Mouse (Mus musculus) limb, embryonic 14.5 days (tissue): ENCODE results near the gene Lims1. TPM values are rescaled to one million over a fixed set of nuclear protein-coding genes. Genes with fewer than 3 reads are reported as not detected.
A peak's percentile ranks its signal among the peaks of the same experiment; 100 is the strongest.

Experiments used
- ATAC-seq: fragments of 200-750 bp; cut with Nextera tagmentation; 2 replicates; pipeline ENCODE4 v1.8.0; 2017; ENCODE audit warnings: low read depth, moderate number of reproducible peaks, moderate TSS enrichment; ENCODE audit not compliant: low FRiP score
- DNase-seq: peaks from one replicate; pipeline ENCODE4 v3.0.0-alpha.2; 2015; ENCODE audit warnings: low spot score
- H3K27ac ChIP-seq: fragments of 300-500 bp; sonication (generic); replicated peaks from 2 replicates; pipeline ENCODE4 v1.5.1; 2014; ENCODE audit warnings: low read depth, mild to moderate bottlenecking, low read length, moderate library complexity, mixed read lengths
- H3K27me3 ChIP-seq: fragments of 300-500 bp; sonication (generic); 2 replicates; pipeline ENCODE4 v1.6.1; 2014; ENCODE audit warnings: low read length, mixed read lengths; ENCODE audit not compliant: control insufficient read depth, insufficient read depth
- H3K36me3 ChIP-seq: fragments of 300-500 bp; sonication (generic); 2 replicates; pipeline ENCODE4 v1.6.1; 2014; ENCODE audit warnings: mild to moderate bottlenecking, low read length, moderate library complexity, mixed read lengths; ENCODE audit not compliant: control insufficient read depth, insufficient read depth
- H3K4me1 ChIP-seq: fragments of 300-500 bp; sonication (generic); 2 replicates; pipeline ENCODE4 v1.6.1; 2014; ENCODE audit warnings: antibody characterized with exemption, low read length, mixed read lengths; ENCODE audit not compliant: control insufficient read depth, insufficient read depth
- H3K4me2 ChIP-seq: fragments of 300-500 bp; sonication (generic); replicated peaks from 2 replicates; pipeline ENCODE4 v1.6.1; 2014; ENCODE audit warnings: low read depth, mild to moderate bottlenecking, low read length, moderate library complexity; ENCODE audit not compliant: severe bottlenecking
- H3K4me3 ChIP-seq: fragments of 300-500 bp; sonication (generic); replicated peaks from 2 replicates; pipeline ENCODE4 v1.5.1; 2014; ENCODE audit warnings: low read length
- H3K9ac ChIP-seq: fragments of 300-500 bp; sonication (generic); 2 replicates; pipeline ENCODE4 v1.6.1; 2014; ENCODE audit warnings: mild to moderate bottlenecking, low read depth, low read length, moderate library complexity; ENCODE audit not compliant: severe bottlenecking
- H3K9me3 ChIP-seq: fragments of 300-500 bp; sonication (generic); 2 replicates; pipeline ENCODE4 v1.6.1; 2016; ENCODE audit warnings: low read length; ENCODE audit not compliant: control insufficient read depth
- POLR2A ChIP-seq: fragments of 200-500 bp; IDR thresholded peaks from 2 replicates; pipeline ENCODE4 v1.8.0; 2012; ENCODE audit warnings: inconsistent platforms, mild to moderate bottlenecking, moderate library complexity, borderline replicate concordance; ENCODE audit not compliant: insufficient read depth, insufficient read length; ENCODE audit errors: extremely low read depth
- WGBS: fragments of 180-500 bp; shearing (Covaris S2); extraction: QIAGEN DNeasy Blood & Tissue Kit; methylation state at CpG from one replicate; pipeline ENCODE4 v1.1.7; 2014; 5-methylcytosine and 5-hydroxymethylcytosine counted together
- polyA plus RNA-seq, 2 experiments: library from polyadenylated mRNA; depleted of rRNA in 1 of 2; stranded (reverse) in 1 of 2; unstranded in 1 of 2; fragments of >200 nt; fragmentation: Nextera tagmentation in 1 of 2; extraction: Ambion mirVana in 1 of 2; gene quantifications; 2 replicates each; pipeline versions ENCODE4 v1.2.1 to v1.2.3; 2012 to 2014

Gene Lims1
- polyA plus RNA-seq, 2 experiments = 39.9 to 111 TPM

DNA sequence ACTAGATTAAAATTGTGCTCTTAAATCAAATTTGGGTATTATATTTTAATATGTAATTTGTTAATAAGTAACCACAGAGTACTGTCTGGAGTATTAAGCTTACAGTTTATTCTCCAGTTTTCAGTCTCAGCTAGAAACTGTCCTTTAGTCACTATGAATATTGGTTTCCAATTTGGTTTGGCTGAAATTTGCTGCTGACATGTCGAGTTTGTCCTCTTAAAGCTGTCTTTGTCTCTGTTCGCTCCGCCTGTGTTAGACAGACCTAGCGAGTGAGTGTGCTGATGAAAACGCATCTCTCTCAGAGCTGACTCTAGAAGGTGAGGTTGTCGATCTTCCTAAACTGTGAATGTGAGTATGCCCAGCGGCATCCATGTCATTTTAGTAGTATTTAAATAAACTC, 18.3 kb upstream of the Lims1 start:
- DNase-seq (no peak), ATAC-seq (no peak)
- no peaks in the 10 kb centered on the region for H3K27me3 ChIP-seq
- no peak overlapping the region for H3K4me2 ChIP-seq
- H3K4me3 ChIP-seq = no peak overlapping the region
- H3K4me1 ChIP-seq = no peaks in the 10 kb centered on the region
- no peak for TF ChIP-seq POLR2A
- WGBS = 92% methylated on average over 7 of the region's 7 CpGs
- H3K9ac ChIP-seq = no peak overlapping the region
- H3K27ac ChIP-seq = no peak overlapping the region
- H3K36me3 ChIP-seq = peaks cover 47% of the 10 kb centered on the region
- H3K9me3 ChIP-seq = no peaks in the 10 kb centered on the region

DNA sequence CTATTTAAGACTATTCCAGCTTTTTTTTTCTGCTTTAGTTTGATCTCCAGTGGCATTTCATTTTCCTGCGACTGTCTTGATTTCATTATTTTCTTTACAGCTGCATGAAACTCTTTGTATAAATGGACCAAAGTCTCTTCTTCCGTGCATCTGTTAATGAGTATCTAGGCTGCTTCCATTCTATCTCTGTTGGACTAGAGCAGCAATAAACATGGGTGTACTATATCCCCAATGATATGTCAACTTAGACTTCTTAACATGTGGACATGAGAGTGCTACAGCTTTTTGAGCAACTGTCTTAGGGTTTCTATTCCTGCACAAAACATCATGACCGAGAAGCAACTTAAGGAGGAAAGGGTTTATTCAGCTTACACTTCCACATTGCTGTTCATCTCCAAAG, 16.4 kb upstream of the Lims1 start:
- Histone ChIP-seq H3K27ac (no peak overlapping the region), H3K9ac (no peak overlapping the region), H3K36me3 (peaks cover 50% of the 10 kb centered on the region), H3K4me1 (no peaks in the 10 kb centered on the region), H3K27me3 (no peaks in the 10 kb centered on the region), H3K4me3 (no peak overlapping the region), H3K4me2 (no peak overlapping the region), H3K9me3 (no peaks in the 10 kb centered on the region)
- WGBS = 92% methylated on average over 3 of the region's 3 CpGs
- no peak for TF ChIP-seq POLR2A
- DNase-seq (no peak), ATAC-seq (no peak)

DNA sequence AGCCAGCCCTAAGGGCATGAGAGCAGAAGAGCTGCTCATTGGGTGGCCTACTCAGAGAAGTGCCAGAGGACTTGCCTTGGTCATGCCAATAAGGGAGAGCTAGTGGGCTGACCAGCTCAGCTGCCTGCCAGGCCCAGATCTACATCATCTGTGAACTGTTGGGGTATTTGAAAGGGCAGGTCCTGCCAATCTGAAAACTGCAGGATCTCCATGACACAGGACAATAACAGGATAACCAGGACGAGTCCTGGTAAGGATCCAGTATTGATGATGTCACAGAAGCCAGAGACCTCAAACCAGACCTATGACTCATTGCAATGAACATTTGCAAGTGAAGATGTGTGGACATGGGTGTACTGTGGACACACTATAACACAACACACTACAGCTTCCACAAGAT, 12.5 kb upstream of the Lims1 start:
- H3K9ac ChIP-seq = no peak overlapping the region
- H3K27me3 ChIP-seq = no peaks in the 10 kb centered on the region
- H3K4me3 ChIP-seq = no peak overlapping the region
- H3K9me3 ChIP-seq = no peaks in the 10 kb centered on the region
- no peaks in the 10 kb centered on the region for H3K4me1 ChIP-seq
- H3K36me3 ChIP-seq = peaks cover 43% of the 10 kb centered on the region
- no peak for TF ChIP-seq POLR2A
- DNase-seq (no peak), ATAC-seq (no peak)
- WGBS = 80% methylated on average over 1 of the region's 1 CpGs
- H3K27ac ChIP-seq = no peak overlapping the region
- no peak overlapping the region for H3K4me2 ChIP-seq

DNA sequence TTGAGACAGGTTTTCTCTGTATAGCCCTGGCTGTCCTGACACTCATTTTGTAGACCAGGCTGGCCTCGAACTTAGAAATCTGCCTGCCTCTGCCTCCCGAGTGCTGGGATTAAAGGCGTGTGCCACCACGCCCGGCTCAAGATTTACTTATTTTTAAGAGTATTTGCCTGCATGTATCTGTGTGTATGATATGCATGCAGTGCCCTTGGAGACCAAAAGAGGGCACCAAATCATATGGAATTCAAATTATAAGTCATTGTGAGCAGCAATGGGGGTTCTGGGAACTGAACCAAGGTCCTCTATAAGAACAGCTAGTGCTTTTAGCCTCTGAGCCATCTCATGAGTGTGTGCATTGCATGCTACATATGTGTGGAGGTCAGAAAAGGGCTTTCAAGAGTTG, 10.4 kb upstream of the Lims1 start:
- H3K27ac ChIP-seq = no peak overlapping the region
- ATAC-seq = no peak
- H3K4me1 ChIP-seq = no peaks in the 10 kb centered on the region
- no peak overlapping the region for H3K4me2 ChIP-seq
- DNase-seq = no peak
- H3K27me3 ChIP-seq = no peaks in the 10 kb centered on the region
- 94% methylated on average over 5 of the region's 5 CpGs for WGBS
- peaks cover 37% of the 10 kb centered on the region for H3K36me3 ChIP-seq
- H3K4me3 ChIP-seq = no peak overlapping the region
- H3K9me3 ChIP-seq = no peaks in the 10 kb centered on the region
- TF ChIP-seq POLR2A = no peak
- no peak overlapping the region for H3K9ac ChIP-seq

DNA sequence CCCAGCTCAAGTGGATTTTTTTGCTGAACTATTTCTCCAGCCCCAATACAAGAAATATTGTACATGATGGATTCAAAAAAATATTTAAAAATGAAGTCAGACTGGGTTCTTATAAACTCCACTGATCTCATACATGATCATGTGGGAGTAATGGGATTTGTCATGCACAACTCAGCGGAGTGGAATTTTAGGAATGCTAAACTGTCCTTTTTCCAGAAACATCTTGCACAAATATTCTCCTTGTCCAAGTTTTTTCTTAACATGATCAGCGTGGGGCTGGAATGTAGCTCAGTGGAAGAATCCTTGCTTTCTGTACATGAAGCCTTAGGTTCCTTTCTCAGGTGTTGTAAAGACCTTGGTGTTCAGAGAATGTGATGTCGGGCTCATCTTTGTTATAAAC, 2.4 kb upstream of the Lims1 start:
- 80% methylated on average over 3 of the region's 3 CpGs for WGBS
- TF ChIP-seq POLR2A = no peak
- peak; percentile 20 for DNase-seq

More for the DNA sequence above, 2.4 kb upstream of the Lims1 start:
- no peaks in the 10 kb centered on the region for H3K36me3 ChIP-seq
- H3K4me3 ChIP-seq = no peak overlapping the region
- peaks cover 8% of the 10 kb centered on the region for H3K4me1 ChIP-seq
- H3K27me3 ChIP-seq = no peaks in the 10 kb centered on the region
- H3K4me2 ChIP-seq = no peak overlapping the region
- H3K27ac ChIP-seq = no peak overlapping the region
- H3K9me3 ChIP-seq = no peaks in the 10 kb centered on the region
- ATAC-seq = no peak
- no peak overlapping the region for H3K9ac ChIP-seq
